Mouse (Mus musculus) heart, embryonic 11.5 days (tissue): Measurements from ENCODE around the gene BC107364. TPM values are rescaled to one million over a fixed set of nuclear protein-coding genes. Genes with fewer than 3 reads are reported as not detected.
A peak's percentile ranks its signal among the peaks of the same experiment; 100 is the strongest.

Experiments
- ATAC-seq: fragments of 200-750 bp; cut with Nextera tagmentation; replicated peaks from 2 replicates; pipeline ENCODE4 v1.8.0; 2017; ENCODE audit warnings: moderate library complexity; ENCODE audit not compliant: insufficient number of reproducible peaks, low FRiP score, low TSS enrichment
- H3K27ac ChIP-seq: fragments of 300-500 bp; sonication (generic); 2 replicates; pipeline ENCODE4 v1.5.1; 2014; ENCODE audit warnings: mild to moderate bottlenecking, low read depth, low read length
- H3K27me3 ChIP-seq: fragments of 300-500 bp; sonication (generic); 2 replicates; pipeline ENCODE4 v1.6.1; 2014; ENCODE audit warnings: mild to moderate bottlenecking, low read length, mixed read lengths; ENCODE audit not compliant: control insufficient read depth, insufficient read depth
- H3K36me3 ChIP-seq: fragments of 300-500 bp; sonication (generic); 2 replicates; pipeline ENCODE4 v1.6.1; 2014; ENCODE audit warnings: mild to moderate bottlenecking, low read length, moderate library complexity, mixed read lengths; ENCODE audit not compliant: control insufficient read depth, insufficient read depth
- H3K4me1 ChIP-seq: fragments of 300-500 bp; sonication (generic); 2 replicates; pipeline ENCODE4 v1.6.1; 2014; ENCODE audit warnings: low read length; ENCODE audit not compliant: control insufficient read depth, insufficient read depth
- H3K4me2 ChIP-seq: fragments of 300-500 bp; sonication (generic); 2 replicates; pipeline ENCODE4 v1.6.1; 2014; ENCODE audit warnings: mild to moderate bottlenecking, moderate library complexity
- H3K4me3 ChIP-seq: fragments of 300-500 bp; sonication (generic); 2 replicates; pipeline ENCODE4 v1.5.1; 2014; ENCODE audit warnings: low read depth, low read length
- H3K9ac ChIP-seq: fragments of 300-500 bp; sonication (generic); 2 replicates; pipeline ENCODE4 v1.6.1; 2014; ENCODE audit warnings: mild to moderate bottlenecking, low read depth, low read length, moderate library complexity
- H3K9me3 ChIP-seq: fragments of 300-500 bp; sonication (generic); replicated peaks from 2 replicates; pipeline ENCODE4 v1.6.1; 2016; ENCODE audit warnings: low read length; ENCODE audit not compliant: control insufficient read depth
- WGBS: fragments of 180-500 bp; shearing (Covaris S2); extraction: QIAGEN DNeasy Blood & Tissue Kit; methylation state at CpG from one replicate; pipeline ENCODE4 v1.1.7; 2014; ENCODE audit not compliant: insufficient replicate concordance; 5-methylcytosine and 5-hydroxymethylcytosine counted together
- polyA plus RNA-seq: library from polyadenylated mRNA; unstranded; fragments of >200 nt; fragmentation: Nextera tagmentation; extraction: Ambion mirVana; gene quantifications from 2 replicates; pipeline ENCODE4 v1.2.1, GENCODE M21; 2014

Gene BC107364
- polyA plus RNA-seq, 1 experiment from 2014 or later = 0.43 TPM

GRCm38 (mm10) chr3:96405541-96406503 lies 46.3 kb downstream of the BC107364 start:
- no peak overlapping the region; the same call in 1 of the 2 replicates for H3K4me2 ChIP-seq
- WGBS = 45% methylated on average over 32 of the region's 32 CpGs
- no peaks in the 10 kb centered on the region for H3K36me3 ChIP-seq
- H3K4me1 ChIP-seq = peaks cover 13% of the 10 kb centered on the region
- no peak for ATAC-seq
- no peak overlapping the region for H3K4me3 ChIP-seq
- no peak overlapping the region for H3K9ac ChIP-seq
- no peaks in the 10 kb centered on the region for H3K9me3 ChIP-seq
- H3K27ac ChIP-seq = no peak overlapping the region
- H3K27me3 ChIP-seq = peaks cover 70% of the 10 kb centered on the region

- Histone ChIP-seq H3K4me1 (peaks cover 13% of the 10 kb centered on the region), H3K4me3 (peak overlapping the region; percentile 38), H3K27ac (no peak overlapping the region), H3K27me3 (peaks cover 75% of the 10 kb centered on the region), H3K36me3 (no peaks in the 10 kb centered on the region), H3K4me2 (peak overlapping the region; percentile 69), H3K9me3 (no peaks in the 10 kb centered on the region), H3K9ac (no peak overlapping the region)
- 15% methylated on average over 10 of the region's 11 CpGs for WGBS
- ATAC-seq = no peak
Observed at GRCm38 (mm10) chr3:96405004-96405403, 47.1 kb downstream of the BC107364 start.

- Histone ChIP-seq H3K4me2 (peak overlapping the region; percentile 69), H3K9ac (peak overlapping the region; percentile 1; the same call in 1 of the 2 replicates), H3K36me3 (no peaks in the 10 kb centered on the region), H3K4me1 (peaks cover 10% of the 10 kb centered on the region), H3K27me3 (peaks cover 72% of the 10 kb centered on the region), H3K27ac (no peak overlapping the region), H3K9me3 (no peaks in the 10 kb centered on the region), H3K4me3 (peak overlapping the region; percentile 38)
- ATAC-seq = no peak
- WGBS = 2% methylated on average over 26 of the region's 26 CpGs
Observed at GRCm38 (mm10) chr3:96404450-96404849, 47.7 kb downstream of the BC107364 start.

GRCm38 (mm10) chr3:96403016-96403415 lies 49.1 kb downstream of the BC107364 start:
- Histone ChIP-seq H3K4me1 (peaks cover 6% of the 10 kb centered on the region), H3K27me3 (peaks cover 70% of the 10 kb centered on the region), H3K4me2 (no peak overlapping the region), H3K4me3 (no peak overlapping the region), H3K27ac (no peak overlapping the region), H3K9ac (no peak overlapping the region), H3K9me3 (no peaks in the 10 kb centered on the region), H3K36me3 (no peaks in the 10 kb centered on the region)
- WGBS = 18% methylated on average over 1 of the region's 1 CpGs
- ATAC-seq = no peak

GRCm38 (mm10) chr3:96401832-96402501 lies 50.1 kb downstream of the BC107364 start:
- Histone ChIP-seq H3K4me1 (peaks cover 6% of the 10 kb centered on the region), H3K36me3 (no peaks in the 10 kb centered on the region), H3K27me3 (peaks cover 68% of the 10 kb centered on the region), H3K4me2 (peak overlapping the region; percentile 83), H3K9me3 (no peaks in the 10 kb centered on the region), H3K4me3 (peak overlapping the region; percentile 51), H3K9ac (peak overlapping the region; percentile 53; the same call in 1 of the 2 replicates), H3K27ac (no peak overlapping the region)
- 1% methylated on average over 41 of the region's 41 CpGs for WGBS
- peak; percentile 75 for ATAC-seq

- peak overlapping the region; percentile 83 for H3K4me2 ChIP-seq
- H3K4me1 ChIP-seq = peaks cover 6% of the 10 kb centered on the region
- 2% methylated on average over 13 of the region's 13 CpGs for WGBS
- H3K9ac ChIP-seq = peak overlapping the region; percentile 53; the same call in 1 of the 2 replicates
- H3K27ac ChIP-seq = no peak overlapping the region
- H3K9me3 ChIP-seq = no peaks in the 10 kb centered on the region
- H3K36me3 ChIP-seq = no peaks in the 10 kb centered on the region
- ATAC-seq = no peak
- peaks cover 68% of the 10 kb centered on the region for H3K27me3 ChIP-seq
- H3K4me3 ChIP-seq = peak overlapping the region; percentile 51
Observed at GRCm38 (mm10) chr3:96401474-96401831, 50.7 kb downstream of the BC107364 start.

GRCm38 (mm10) chr3:96398911-96399310 lies 53.2 kb downstream of the BC107364 start:
- no peak overlapping the region for H3K27ac ChIP-seq
- no peak overlapping the region for H3K9ac ChIP-seq
- no peaks in the 10 kb centered on the region for H3K9me3 ChIP-seq
- peaks cover 64% of the 10 kb centered on the region for H3K27me3 ChIP-seq
- H3K4me2 ChIP-seq = no peak overlapping the region
- no peak overlapping the region for H3K4me3 ChIP-seq
- ATAC-seq = no peak
- peaks cover 3% of the 10 kb centered on the region; the same call in 1 of the 2 replicates for H3K4me1 ChIP-seq
- no peaks in the 10 kb centered on the region for H3K36me3 ChIP-seq
- 4% methylated on average over 5 of the region's 5 CpGs for WGBS

GRCm38 (mm10) chr3:96396857-96397256 lies 55.2 kb downstream of the BC107364 start:
- no peak for ATAC-seq

More at GRCm38 (mm10) chr3:96396857-96397256, 55.2 kb downstream of the BC107364 start:
- Histone ChIP-seq H3K9ac (no peak overlapping the region), H3K4me1 (peaks cover 3% of the 10 kb centered on the region; the same call in 1 of the 2 replicates), H3K4me3 (no peak overlapping the region), H3K27me3 (peaks cover 49% of the 10 kb centered on the region), H3K36me3 (no peaks in the 10 kb centered on the region), H3K27ac (no peak overlapping the region), H3K9me3 (no peaks in the 10 kb centered on the region), H3K4me2 (no peak overlapping the region)
- 92% methylated on average over 7 of the region's 7 CpGs for WGBS
